Mouse (Mus musculus) stomach, embryonic 15.5 days (tissue): ENCODE results near the gene Khdc3. TPM values are rescaled to one million over a fixed set of nuclear protein-coding genes. Genes with fewer than 3 reads are reported as not detected.

ENCODE experiments used
- ATAC-seq: fragments of 200-750 bp; cut with Nextera tagmentation; 2 replicates; pipeline ENCODE4 v1.8.0; 2017; ENCODE audit warnings: low read depth, moderate number of reproducible peaks, moderate TSS enrichment; ENCODE audit not compliant: insufficient read depth, low FRiP score
- H3K27ac ChIP-seq: fragments of 300-500 bp; sonication (generic); 2 replicates; pipeline ENCODE4 v1.5.1; 2015; ENCODE audit warnings: mild to moderate bottlenecking, inconsistent platforms
- H3K27me3 ChIP-seq: fragments of 300-500 bp; sonication (generic); replicated peaks from 2 replicates; pipeline ENCODE4 v1.6.1; 2015; ENCODE audit warnings: inconsistent platforms
- H3K36me3 ChIP-seq: fragments of 300-500 bp; sonication (generic); 2 replicates; pipeline ENCODE4 v1.6.1; 2015; ENCODE audit warnings: inconsistent platforms
- H3K4me1 ChIP-seq: fragments of 300-500 bp; sonication (generic); 2 replicates; pipeline ENCODE4 v1.6.1; 2015; ENCODE audit warnings: inconsistent platforms
- H3K4me2 ChIP-seq: fragments of 300-500 bp; sonication (generic); 2 replicates; pipeline ENCODE4 v1.6.1; 2015; ENCODE audit warnings: mild to moderate bottlenecking, inconsistent platforms
- H3K4me3 ChIP-seq: fragments of 300-500 bp; sonication (generic); replicated peaks from 2 replicates; pipeline ENCODE4 v1.5.1; 2015; ENCODE audit warnings: inconsistent platforms
- H3K9ac ChIP-seq: fragments of 300-500 bp; sonication (generic); 2 replicates; pipeline ENCODE4 v1.6.1; 2015; ENCODE audit warnings: inconsistent platforms
- H3K9me3 ChIP-seq: fragments of 300-500 bp; sonication (generic); 2 replicates; pipeline ENCODE4 v1.6.1; 2016; ENCODE audit warnings: inconsistent platforms
- WGBS: fragments of 180-500 bp; shearing (Covaris S2); methylation state at CpG from one replicate; pipeline ENCODE4 v1.1.7; 2015; 5-methylcytosine and 5-hydroxymethylcytosine counted together
- polyA plus RNA-seq: library from polyadenylated mRNA; unstranded; fragments of >200 nt; fragmentation: Nextera tagmentation; extraction: Ambion mirVana; gene quantifications from 2 replicates; pipeline ENCODE4 v1.2.1, GENCODE M21; 2015

Khdc3 gene
- polyA plus RNA-seq, 1 experiment from 2014 or later: 0.13 TPM

- no peak overlapping the region for H3K9ac ChIP-seq
- H3K4me2 ChIP-seq: no peak overlapping the region
- H3K4me1 ChIP-seq: no peaks in the 10 kb centered on the region
- WGBS: 58% methylated on average over 7 of the region's 7 CpGs
- no peaks in the 10 kb centered on the region for H3K27me3 ChIP-seq
- H3K27ac ChIP-seq: no peak overlapping the region
- no peaks in the 10 kb centered on the region for H3K9me3 ChIP-seq
- no peaks in the 10 kb centered on the region for H3K36me3 ChIP-seq
- ATAC-seq: no peak
- H3K4me3 ChIP-seq: no peak overlapping the region
These were observed 21.8 kb upstream of the Khdc3 start for GRCm38 (mm10) chr9:73079801-73080325.

- ATAC-seq: no peak
- 79% methylated on average over 8 of the region's 8 CpGs for WGBS
- H3K9ac ChIP-seq: no peak overlapping the region
- H3K27me3 ChIP-seq: no peaks in the 10 kb centered on the region
- H3K4me2 ChIP-seq: no peak overlapping the region
- no peaks in the 10 kb centered on the region for H3K9me3 ChIP-seq
- H3K4me1 ChIP-seq: no peaks in the 10 kb centered on the region
- H3K4me3 ChIP-seq: no peak overlapping the region
- H3K27ac ChIP-seq: no peak overlapping the region
- no peaks in the 10 kb centered on the region for H3K36me3 ChIP-seq
These were observed 19.2 kb upstream of the Khdc3 start for GRCm38 (mm10) chr9:73082291-73083000.

GRCm38 (mm10) chr9:73083956-73084355 lies 17.7 kb upstream of the Khdc3 start:
- Histone ChIP-seq H3K27me3 (no peaks in the 10 kb centered on the region), H3K4me1 (no peaks in the 10 kb centered on the region), H3K27ac (no peak overlapping the region), H3K4me2 (no peak overlapping the region), H3K36me3 (no peaks in the 10 kb centered on the region), H3K9me3 (no peaks in the 10 kb centered on the region), H3K4me3 (no peak overlapping the region), H3K9ac (no peak overlapping the region)
- ATAC-seq: no peak
- 71% methylated on average over 6 of the region's 6 CpGs for WGBS

- no peaks in the 10 kb centered on the region for H3K4me1 ChIP-seq
- no peaks in the 10 kb centered on the region for H3K36me3 ChIP-seq
- no peak overlapping the region for H3K4me3 ChIP-seq
- ATAC-seq: no peak
- no peaks in the 10 kb centered on the region for H3K27me3 ChIP-seq
- no peak overlapping the region for H3K9ac ChIP-seq
- H3K4me2 ChIP-seq: no peak overlapping the region
- no peaks in the 10 kb centered on the region for H3K9me3 ChIP-seq
- whole genome bisulfite sequencing: 65% methylated on average over 6 of the region's 6 CpGs
- H3K27ac ChIP-seq: 0 out of 2 replicates have a peak overlapping the region, but pooled peaks have one; percentile 31
These were observed 15.8 kb upstream of the Khdc3 start for GRCm38 (mm10) chr9:73085845-73086244.

GRCm38 (mm10) chr9:73087121-73087520 lies 14.5 kb upstream of the Khdc3 start:
- Histone ChIP-seq H3K9me3 (no peaks in the 10 kb centered on the region), H3K36me3 (no peaks in the 10 kb centered on the region), H3K27me3 (no peaks in the 10 kb centered on the region), H3K4me3 (no peak overlapping the region), H3K27ac (no peak overlapping the region), H3K9ac (no peak overlapping the region), H3K4me2 (no peak overlapping the region), H3K4me1 (no peaks in the 10 kb centered on the region)
- no peak for ATAC-seq
- 58% methylated on average over 8 of the region's 8 CpGs for WGBS

GRCm38 (mm10) chr9:73087581-73087980 lies 14.1 kb upstream of the Khdc3 start:
- no peaks in the 10 kb centered on the region for H3K4me1 ChIP-seq
- no peaks in the 10 kb centered on the region for H3K27me3 ChIP-seq
- no peak for ATAC-seq
- WGBS: 73% methylated on average over 5 of the region's 5 CpGs
- H3K9me3 ChIP-seq: no peaks in the 10 kb centered on the region
- no peak overlapping the region for H3K4me3 ChIP-seq
- H3K4me2 ChIP-seq: no peak overlapping the region
- H3K27ac ChIP-seq: no peak overlapping the region
- H3K36me3 ChIP-seq: no peaks in the 10 kb centered on the region
- no peak overlapping the region for H3K9ac ChIP-seq

- no peaks in the 10 kb centered on the region for H3K9me3 ChIP-seq
- H3K4me1 ChIP-seq: no peaks in the 10 kb centered on the region
- no peak overlapping the region for H3K4me3 ChIP-seq
- peak overlapping the region; percentile 65; the same call in 1 of the 2 replicates for H3K27ac ChIP-seq
- H3K36me3 ChIP-seq: no peaks in the 10 kb centered on the region
- H3K4me2 ChIP-seq: 0 out of 2 replicates have a peak overlapping the region, but pooled peaks have one; percentile 13
- peak; percentile 67 for ATAC-seq
- no peaks in the 10 kb centered on the region for H3K27me3 ChIP-seq
- no peak overlapping the region for H3K9ac ChIP-seq
- 57% methylated on average over 16 of the region's 16 CpGs for WGBS
These were observed 12.3 kb upstream of the Khdc3 start for GRCm38 (mm10) chr9:73089222-73089920.

GRCm38 (mm10) chr9:73090121-73090520 lies 11.5 kb upstream of the Khdc3 start:
- Histone ChIP-seq H3K4me3 (no peak overlapping the region), H3K4me1 (no peaks in the 10 kb centered on the region), H3K27ac (no peak overlapping the region), H3K36me3 (no peaks in the 10 kb centered on the region), H3K4me2 (no peak overlapping the region), H3K9me3 (no peaks in the 10 kb centered on the region), H3K27me3 (no peaks in the 10 kb centered on the region), H3K9ac (no peak overlapping the region)
- 79% methylated on average over 10 of the region's 10 CpGs for WGBS
- ATAC-seq: no peak

GRCm38 (mm10) chr9:73091747-73092146 lies 9.9 kb upstream of the Khdc3 start:
- no peak overlapping the region for H3K4me2 ChIP-seq
- ATAC-seq: no peak

GRCm38 (mm10) chr9:73094580-73094979 lies 7.1 kb upstream of the Khdc3 start:
- Histone ChIP-seq H3K4me3 (no peak overlapping the region), H3K27me3 (0 out of 2 replicates have a peak, but pooled peaks cover 3% of the 10 kb centered on the region), H3K36me3 (no peaks in the 10 kb centered on the region), H3K4me2 (no peak overlapping the region), H3K4me1 (no peaks in the 10 kb centered on the region), H3K27ac (no peak overlapping the region), H3K9me3 (no peaks in the 10 kb centered on the region), H3K9ac (no peak overlapping the region)
- peak; percentile 79 for ATAC-seq
- 32% methylated on average over 17 of the region's 17 CpGs for WGBS

More at GRCm38 (mm10) chr9:73091747-73092146, 9.9 kb upstream of the Khdc3 start:
- H3K36me3 ChIP-seq: no peaks in the 10 kb centered on the region
- H3K4me1 ChIP-seq: no peaks in the 10 kb centered on the region
- no peaks in the 10 kb centered on the region for H3K9me3 ChIP-seq
- H3K4me3 ChIP-seq: no peak overlapping the region
- WGBS: 0% methylated on average over 1 of the region's 1 CpGs
- H3K27ac ChIP-seq: no peak overlapping the region
- 0 out of 2 replicates have a peak, but pooled peaks cover 3% of the 10 kb centered on the region for H3K27me3 ChIP-seq
- H3K9ac ChIP-seq: no peak overlapping the region

GRCm38 (mm10) chr9:73097898-73098297 lies 3.7 kb upstream of the Khdc3 start:
- H3K36me3 ChIP-seq: no peaks in the 10 kb centered on the region
- no peak overlapping the region for H3K4me2 ChIP-seq
- H3K9me3 ChIP-seq: no peaks in the 10 kb centered on the region
- 83% methylated on average over 2 of the region's 2 CpGs for WGBS
- no peak overlapping the region for H3K4me3 ChIP-seq
- no peak overlapping the region for H3K27ac ChIP-seq
- H3K9ac ChIP-seq: no peak overlapping the region
- peaks cover 1% of the 10 kb centered on the region; the same call in 1 of the 2 replicates for H3K4me1 ChIP-seq
- 0 out of 2 replicates have a peak, but pooled peaks cover 9% of the 10 kb centered on the region for H3K27me3 ChIP-seq
- no peak for ATAC-seq

GRCm38 (mm10) chr9:73102181-73102580 lies 545 bp downstream of the Khdc3 start, which contains the start of gene Gm20509:
Gene Gm20509 (plus strand): TSS chr9:73102470.
- H3K36me3 ChIP-seq: no peaks in the 10 kb centered on the region
- ATAC-seq: no peak

More at GRCm38 (mm10) chr9:73102181-73102580, 545 bp downstream of the Khdc3 start, which contains the start of gene Gm20509:
- H3K4me3 ChIP-seq: peak within 1 kb of the TSS; percentile 45
- peak within 1 kb of the TSS; percentile 94 for H3K4me2 ChIP-seq
- WGBS: 90% methylated on average over 4 of the region's 4 CpGs
- H3K9me3 ChIP-seq: no peaks in the 10 kb centered on the region
- H3K4me1 ChIP-seq: peaks cover 11% of the 10 kb centered on the region
- H3K27ac ChIP-seq: no peak within 1 kb of the TSS
- H3K9ac ChIP-seq: 0 out of 2 replicates have a peak within 1 kb of the TSS, but pooled peaks have one; percentile 6
- H3K27me3 ChIP-seq: 0 out of 2 replicates have a peak, but pooled peaks cover 6% of the 10 kb centered on the region
